Mouse (Mus musculus) adrenal gland, postnatal 10 days (tissue): Measurements from ENCODE around the gene 4930442H23Rik. TPM values are rescaled to one million over a fixed set of nuclear protein-coding genes. Genes with fewer than 3 reads are reported as not detected.
"Not testable (repeated sequence)": the region's sequence is repeated elsewhere in the genome, so short reads cannot be mapped to it uniquely, and the experiment has no call there.

Source experiments
- DNase-seq: peaks from one replicate; pipeline ENCODE4 v3.0.0; 2021; ENCODE audit warnings: mixed read lengths
- total RNA-seq, 2 experiments: library from RNA; stranded (reverse); gene quantifications; 2 replicates each; pipeline ENCODE4 v1.2.3; 2021

The 4930442H23Rik gene
- total RNA-seq, 2 experiments from 2014 or later, result not detected

DNA sequence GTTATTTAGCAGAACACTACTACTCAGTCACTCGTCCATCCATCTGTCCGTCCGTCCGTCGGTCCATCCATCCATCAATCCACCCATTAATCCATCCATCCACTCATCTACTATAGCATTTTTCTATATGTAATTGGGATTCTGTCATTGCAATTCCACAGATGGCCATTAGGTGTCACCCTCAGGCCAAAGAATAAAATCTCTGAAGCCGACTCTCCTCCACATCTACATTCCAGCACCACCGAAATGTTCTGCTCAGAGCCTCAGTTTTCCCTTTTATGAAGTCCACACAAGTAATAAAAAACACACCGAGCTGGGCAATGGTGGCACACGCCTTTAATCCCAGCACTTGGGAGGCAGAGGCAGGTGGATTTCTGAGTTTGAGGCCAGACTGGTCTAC lies 14.6 kb upstream of the 4930442H23Rik start:
- DNase-seq, result peak; percentile 74

DNA sequence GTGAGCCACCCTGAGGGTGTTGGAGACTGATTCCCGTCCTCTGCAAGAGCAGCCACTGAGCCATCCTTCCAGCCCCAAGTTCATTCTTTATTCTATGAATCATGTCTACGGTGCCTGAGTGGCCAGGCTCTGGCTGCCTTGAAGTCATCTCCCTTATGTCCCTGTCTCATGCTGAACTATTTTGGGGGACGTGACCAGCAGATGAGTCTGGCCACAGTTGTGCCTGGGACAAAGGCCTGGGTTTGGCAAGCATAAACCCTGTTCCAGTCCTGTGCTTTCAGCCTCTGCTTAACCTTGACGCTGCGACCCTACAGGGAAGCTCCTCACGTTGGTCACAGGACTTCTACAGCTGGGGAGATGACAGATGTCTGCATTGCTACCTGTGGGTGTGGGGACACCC lies 13.7 kb upstream of the 4930442H23Rik start:
- no peak for DNase-seq

DNA sequence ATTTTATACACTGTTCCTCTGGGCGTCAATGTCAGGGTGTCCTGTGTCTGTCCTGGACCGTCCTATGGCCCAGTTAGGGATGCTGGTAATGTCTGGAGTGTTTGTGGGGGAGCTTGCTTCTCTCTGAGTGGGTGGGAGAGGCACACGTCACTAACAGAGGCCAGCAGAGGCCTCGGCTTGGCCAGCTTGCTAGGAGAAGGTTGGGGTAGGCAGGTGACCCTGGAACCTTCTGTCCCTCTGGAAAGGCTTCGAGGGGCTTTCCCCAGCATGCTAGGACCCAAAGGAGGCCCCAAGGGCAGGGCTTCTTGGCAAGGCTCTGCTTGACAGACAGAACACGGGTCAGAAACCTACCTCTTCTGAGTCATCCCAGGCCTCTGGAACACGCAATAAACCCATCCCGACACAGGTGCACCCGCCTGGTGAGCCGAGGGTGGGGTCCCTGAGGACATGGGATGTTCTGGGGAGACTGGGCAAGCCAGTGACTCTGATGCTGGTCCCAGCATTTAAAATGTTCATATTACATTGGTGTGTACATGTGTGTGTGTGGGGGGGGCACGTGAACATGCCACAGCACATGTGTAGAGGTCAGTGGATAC lies 12.9 kb upstream of the 4930442H23Rik start:
- no peak for DNase-seq

DNA sequence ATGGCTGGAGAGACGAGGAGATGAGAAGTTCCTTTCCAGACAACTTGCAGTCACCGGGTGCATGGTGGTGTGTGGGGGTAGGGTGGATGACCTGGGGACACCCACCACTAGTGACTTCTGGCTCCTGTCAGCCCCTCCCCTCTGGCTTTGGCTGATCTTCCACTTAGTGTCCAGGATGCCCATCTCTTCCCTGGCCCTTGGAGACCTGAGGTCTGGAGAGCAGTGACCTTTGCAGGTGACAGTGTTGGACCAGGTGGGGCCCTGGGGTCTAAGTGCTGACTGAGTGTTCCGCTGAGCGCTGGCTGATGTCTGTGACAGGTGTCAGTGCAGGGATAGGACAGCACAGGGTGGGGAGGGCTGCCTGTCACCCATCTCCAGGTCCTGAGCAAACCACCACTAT lies 11.7 kb upstream of the 4930442H23Rik start:
- DNase-seq, result no peak

DNA sequence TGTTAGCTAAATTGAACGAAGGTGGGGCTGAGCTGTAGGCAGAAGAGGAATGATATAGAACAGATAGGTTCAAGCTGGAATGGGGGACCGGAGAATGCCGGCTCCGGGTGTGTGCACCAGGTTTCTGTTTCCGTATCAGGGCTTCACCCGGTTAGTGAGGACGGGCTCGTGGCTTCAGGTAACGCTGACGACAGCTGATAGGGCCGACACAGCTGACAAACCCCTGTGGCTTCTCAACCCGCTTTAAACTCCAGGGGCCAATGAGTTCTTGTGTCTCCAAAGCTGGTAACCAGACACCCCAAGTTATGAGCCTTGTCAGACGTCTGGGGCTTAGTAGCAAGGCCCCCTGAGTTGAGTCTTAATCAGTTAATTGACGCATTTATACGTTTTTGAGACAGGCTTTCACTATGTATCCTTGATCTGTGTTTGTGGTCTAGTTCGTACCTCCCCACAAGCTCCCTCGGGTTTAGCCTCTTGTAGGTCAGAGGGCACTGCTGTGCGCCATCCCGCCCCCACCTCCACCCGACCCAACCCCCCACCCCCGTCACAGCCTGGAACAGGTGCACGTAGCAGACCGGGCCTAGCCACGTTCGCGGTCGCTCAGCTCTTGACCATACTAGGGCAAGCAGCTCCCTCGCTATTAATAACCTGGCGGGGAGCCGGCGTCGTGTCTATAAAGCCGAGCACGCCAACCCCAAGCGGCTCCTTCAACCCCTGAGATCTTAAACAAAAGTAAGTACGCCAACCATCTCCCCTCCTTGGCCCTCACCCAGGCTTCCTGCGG lies 10.5 kb upstream of the 4930442H23Rik start:
- peak; percentile 56 for DNase-seq

DNA sequence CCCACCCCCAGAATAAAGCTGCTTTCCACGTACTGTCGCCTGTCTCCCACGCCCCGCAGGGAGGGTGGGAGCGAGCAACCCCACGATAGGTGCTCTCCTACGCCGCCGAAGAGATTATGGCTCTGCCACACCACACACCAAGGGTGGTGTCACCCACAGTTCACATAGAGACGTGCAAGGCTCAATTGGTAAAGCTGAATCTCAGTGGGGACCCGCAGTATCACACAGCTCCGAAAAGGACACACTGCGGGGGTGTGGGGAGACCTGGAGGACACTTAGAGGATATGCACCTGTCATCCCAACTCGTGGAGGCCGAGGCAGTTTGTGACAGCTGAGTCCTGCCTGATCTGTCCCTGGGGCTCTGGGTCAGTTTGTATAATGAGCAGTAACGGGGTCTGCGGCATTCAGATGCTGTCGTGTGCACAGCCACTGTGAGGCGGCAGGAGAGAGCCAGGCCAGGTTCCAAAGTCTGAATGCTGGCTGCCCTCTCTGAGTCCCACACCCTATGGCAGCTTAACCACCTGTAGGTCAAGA lies 9.4 kb upstream of the 4930442H23Rik start:
- peak; percentile 37 for DNase-seq

DNA sequence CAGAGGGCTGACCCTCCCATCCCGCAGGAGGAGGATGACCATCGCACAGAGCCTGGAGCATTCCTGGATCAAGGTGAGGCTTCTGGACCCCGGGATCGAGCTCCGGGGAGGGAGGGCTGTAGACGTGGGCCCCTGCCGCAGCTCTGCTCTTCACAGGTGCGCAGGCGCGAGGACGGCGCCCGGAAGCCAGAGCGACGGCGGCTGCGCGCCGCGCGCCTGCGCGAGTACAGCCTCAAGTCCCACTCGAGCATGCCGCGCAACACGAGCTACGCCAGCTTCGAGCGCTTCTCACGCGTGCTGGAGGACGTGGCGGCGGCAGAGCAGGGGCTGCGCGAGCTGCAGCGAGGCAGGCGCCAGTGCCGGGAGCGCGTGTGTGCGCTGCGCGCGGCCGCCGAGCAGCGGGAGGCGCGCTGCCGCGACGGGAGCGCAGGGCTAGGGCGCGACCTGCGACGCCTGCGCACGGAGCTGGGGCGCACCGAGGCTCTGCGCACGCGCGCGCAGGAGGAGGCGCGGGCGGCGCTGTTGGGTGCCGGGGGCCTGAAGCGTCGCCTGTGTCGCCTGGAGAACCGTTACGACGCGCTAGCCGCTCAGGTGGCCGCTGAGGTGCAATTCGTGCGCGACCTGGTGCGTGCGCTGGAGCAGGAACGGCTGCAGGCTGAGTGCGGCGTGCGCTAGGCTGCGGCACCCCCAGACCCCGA lies 8.8 kb upstream of the 4930442H23Rik start:
- DNase-seq, result peak; percentile 89

DNA sequence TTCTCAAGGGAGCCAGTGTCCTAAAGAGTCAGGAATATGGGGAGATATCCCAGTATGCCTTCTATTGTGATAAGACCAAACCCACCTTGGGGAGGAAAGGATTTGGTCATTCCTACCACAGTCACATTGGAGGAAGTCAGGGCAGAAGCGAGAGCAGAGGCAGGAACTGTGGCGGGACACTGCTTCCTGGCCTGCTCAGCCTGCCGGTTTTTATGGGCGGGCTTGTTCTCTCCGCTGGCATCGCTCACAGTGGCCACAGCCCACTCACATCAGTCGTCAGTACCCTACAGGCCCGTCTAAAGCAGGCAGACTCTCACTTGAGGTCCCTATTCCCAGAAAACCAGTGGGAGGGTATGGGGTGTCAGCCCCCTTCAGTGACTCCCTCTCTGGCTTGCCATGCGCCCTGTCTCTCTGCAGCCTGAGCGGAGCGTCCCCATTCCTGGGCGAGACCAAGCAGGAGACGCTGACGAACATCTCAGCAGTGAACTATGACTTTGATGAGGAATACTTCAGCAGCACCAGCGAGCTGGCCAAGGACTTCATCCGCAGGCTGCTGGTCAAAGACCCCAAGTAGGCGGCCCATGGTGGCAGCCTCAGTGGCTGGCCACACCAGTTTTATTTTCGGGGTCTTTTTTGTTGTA lies 7.8 kb upstream of the 4930442H23Rik start:
- peak; percentile 29 for DNase-seq

DNA sequence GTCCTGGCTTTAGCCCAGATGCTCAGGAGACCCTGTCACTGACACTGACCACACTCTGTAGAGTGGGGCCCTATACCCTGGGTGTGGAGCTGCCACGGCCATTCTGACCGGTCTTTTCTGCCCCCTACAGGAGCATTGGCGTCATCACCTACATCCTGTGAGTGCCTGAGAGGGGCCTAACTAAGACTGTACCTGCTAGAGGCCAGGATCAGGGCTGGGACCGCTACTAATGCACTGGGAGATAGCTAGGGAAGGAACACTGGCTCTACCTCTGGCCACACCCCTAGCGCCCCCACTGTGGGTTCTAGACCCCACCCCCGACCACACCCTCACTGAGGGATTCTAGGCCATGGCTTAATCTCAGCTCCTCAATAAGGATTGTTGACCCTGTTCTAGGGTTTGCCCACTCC lies 7.3 kb upstream of the 4930442H23Rik start:
- peak; percentile 23 for DNase-seq

DNA sequence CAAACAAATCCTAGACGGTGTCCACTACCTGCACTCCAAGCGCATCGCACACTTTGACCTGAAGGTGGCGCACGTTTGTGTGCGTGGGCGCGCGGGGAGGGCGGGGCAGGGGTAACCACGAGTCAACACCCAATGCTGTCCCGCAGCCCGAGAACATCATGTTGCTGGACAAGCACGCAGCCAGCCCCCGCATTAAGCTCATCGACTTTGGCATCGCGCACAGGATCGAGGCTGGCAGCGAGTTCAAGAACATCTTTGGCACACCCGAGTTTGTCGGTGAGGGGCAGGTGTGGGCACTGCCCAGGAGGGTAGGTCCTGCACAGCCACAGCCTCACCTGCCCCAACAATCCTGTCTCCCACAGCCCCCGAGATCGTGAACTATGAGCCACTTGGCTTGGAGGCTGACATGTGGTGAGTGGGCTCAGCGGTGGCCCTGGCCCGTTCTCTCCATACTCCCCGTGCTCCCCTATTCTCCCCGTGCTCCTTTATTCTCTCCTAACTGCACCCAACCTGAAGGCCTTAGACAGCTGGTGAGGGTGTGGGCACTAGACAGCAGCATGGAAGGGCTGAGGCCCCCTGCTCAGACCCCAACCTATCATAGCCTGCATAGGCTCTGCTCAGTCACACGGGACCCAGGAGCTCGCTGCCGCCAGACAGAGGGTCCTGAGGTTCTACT lies 6.7 kb upstream of the 4930442H23Rik start:
- DNase-seq, result peak; percentile 38

DNA sequence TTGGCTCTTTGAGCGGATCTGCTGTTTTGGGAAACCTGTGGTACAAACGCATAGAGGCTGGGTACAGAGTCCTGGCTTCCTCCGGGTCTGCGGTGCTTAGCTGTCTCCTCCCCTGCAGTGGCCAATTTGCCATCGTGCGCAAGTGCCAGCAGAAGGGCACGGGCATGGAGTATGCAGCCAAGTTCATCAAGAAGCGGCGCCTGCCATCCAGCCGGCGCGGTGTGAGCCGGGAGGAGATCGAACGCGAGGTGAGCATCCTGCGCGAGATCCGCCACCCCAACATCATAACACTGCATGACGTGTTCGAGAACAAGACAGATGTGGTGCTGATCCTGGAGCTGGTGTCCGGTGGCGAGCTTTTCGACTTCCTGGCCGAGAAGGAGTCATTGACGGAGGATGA lies 6.2 kb upstream of the 4930442H23Rik start:
- no peak for DNase-seq

DNA sequence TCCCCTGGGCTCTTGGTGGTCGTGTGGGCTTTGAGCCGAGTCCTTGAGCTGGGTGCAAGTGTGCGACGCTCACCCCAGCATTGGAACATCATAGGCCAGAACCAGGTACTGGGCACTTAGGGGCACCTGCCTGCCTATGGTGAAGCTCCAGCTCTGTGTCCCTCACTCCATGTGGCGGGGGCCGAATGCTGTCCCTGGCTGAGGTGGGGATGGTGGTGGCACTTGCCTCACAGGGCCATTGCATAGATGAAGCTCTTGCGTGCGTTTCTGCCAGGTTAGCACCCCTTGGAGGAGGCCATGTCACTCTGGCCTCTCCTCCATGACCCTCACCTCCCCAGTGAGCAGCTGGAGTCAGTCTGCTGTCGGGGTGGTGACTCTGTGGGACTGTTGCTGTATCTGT lies 3.5 kb upstream of the 4930442H23Rik start:
- no peak for DNase-seq

DNA sequence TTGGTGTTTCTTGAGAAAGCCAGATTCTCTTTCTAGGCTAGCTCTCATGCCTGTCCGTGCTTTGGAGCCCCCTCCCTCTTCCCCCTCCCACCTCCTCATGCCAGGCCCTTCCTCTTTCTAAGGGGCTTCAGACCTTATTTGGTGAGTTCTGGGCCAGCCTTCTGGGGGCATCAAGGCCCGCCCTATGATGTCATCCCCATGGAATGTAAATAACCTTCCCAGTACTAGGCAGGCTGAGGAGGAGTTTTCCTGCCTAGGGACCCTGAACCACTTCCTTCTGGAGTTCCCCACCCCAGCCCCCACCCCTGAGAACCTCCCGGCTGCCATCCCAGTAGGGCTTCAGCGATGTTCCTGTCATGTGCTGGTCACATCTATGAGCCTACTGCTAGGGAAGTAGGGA lies 1.1 kb upstream of the 4930442H23Rik start:
- no peak for DNase-seq

DNA sequence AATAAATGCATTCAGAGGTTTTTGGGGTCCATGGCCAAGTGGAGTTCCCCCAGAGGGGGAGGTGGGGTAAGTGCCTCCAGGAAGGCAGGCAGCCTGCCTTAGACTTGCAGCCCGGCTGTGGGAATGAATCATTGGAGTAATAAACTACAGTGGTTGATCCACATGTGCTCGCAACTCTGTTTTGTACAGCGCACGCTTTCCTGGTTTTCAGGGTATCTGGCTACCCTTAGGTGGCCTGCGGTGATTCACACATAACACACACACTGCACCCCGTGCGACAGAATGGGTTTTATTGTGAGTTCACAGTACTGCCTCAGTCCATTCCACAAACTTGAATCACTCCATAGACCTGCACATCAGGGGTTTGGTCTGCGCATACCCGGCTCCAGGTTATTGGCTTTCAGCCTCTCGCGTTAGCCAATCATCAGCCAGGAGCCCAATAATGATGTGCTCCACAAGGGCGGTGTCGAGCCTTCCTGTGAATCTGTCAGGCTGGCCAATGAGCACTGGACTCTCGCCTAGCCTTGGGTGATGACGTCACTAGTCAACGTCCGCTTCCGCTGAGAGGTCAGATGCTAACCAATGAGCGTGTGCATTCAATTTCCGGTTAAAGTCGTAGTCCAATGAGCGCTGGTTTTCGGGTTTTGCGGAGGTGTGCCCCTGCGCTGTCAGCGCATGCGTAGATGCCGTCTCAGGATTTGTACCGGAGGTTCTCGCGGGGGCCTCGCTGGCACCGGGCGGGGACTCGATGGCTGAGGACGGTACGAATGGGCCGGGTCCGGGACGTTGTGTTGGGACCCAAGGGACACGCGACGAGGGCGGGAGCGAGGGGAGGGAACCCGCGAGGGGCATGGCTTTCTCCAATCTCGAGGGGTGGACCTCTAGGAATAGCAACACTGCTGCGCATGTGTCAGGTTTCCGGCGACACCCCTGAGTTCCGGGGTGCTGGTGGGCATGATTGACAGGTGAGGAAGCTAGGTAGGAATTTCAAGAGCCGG lies 1.0 kb downstream of the 4930442H23Rik start, which contains the start of gene Dapk3:
Gene Dapk3 (plus strand): TSS at position 670 of the 998 bp plus-strand sequence.
- peak; percentile 96 for DNase-seq

DNA sequence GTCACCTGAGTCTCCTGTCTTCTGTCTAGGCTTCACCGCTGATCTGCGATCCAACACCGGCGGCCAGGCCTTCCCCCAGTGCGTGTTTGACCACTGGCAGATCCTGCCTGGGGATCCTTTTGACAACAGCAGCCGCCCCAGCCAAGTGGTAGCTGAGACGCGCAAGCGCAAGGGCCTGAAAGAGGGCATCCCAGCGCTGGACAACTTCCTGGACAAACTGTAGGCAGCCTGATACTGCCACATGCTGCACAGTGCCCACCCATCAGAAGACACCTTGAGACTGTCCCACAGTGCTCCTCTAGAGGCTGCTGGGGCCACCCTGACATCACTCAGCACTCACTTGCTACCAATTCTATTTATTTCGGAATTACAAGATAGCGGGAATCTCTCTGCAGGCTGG lies 1.8 kb downstream of the 4930442H23Rik start:
- DNase-seq, result not testable (repeated sequence)

DNA sequence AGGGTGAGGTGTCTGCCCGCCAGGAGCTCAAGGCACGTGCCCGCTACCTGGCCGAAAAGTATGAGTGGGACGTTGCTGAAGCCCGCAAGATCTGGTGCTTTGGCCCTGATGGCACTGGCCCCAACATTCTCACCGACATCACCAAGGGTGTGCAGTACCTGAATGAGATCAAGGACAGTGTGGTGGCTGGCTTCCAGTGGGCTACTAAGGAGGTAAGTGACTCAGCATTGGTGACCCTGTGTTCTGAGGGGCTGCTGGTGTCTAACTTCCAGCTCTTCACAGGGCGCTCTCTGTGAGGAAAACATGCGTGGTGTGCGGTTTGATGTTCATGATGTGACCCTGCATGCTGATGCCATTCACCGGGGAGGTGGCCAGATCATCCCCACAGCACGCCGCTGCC lies 2.7 kb downstream of the 4930442H23Rik start:
- DNase-seq, result no peak

DNA sequence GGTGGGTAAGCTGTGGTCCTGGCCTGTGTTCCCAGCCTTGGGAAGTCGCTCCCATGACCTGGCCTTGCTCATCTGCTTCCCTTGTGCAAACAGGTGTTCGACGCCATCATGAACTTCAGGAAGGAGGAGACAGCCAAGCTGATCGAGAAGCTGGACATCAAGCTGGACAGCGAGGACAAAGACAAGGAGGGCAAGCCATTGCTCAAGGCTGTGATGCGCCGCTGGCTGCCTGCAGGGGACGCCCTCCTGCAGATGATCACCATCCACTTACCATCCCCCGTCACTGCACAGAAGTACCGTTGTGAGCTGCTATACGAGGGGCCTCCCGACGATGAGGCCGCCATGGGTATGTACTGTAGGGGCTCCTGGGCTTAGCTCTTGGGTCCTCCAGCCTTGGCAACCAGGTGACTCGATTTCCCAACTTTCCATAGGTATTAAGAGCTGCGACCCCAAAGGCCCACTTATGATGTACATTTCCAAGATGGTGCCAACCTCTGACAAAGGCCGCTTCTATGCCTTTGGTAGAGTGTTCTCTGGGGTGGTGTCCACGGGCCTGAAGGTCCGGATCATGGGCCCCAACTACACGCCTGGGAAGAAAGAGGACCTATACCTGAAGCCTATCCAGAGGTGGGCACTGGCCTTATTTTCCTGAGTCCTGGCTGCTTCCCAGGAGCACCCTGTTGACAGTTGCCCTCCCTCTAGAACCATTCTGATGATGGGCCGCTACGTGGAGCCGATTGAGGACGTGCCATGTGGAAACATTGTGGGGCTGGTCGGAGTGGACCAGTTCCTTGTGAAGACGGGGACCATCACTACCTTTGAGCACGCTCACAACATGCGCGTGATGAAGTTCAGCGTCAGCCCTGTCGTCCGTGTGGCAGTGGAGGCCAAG lies 4.0 kb downstream of the 4930442H23Rik start:
- DNase-seq, result no peak

DNA sequence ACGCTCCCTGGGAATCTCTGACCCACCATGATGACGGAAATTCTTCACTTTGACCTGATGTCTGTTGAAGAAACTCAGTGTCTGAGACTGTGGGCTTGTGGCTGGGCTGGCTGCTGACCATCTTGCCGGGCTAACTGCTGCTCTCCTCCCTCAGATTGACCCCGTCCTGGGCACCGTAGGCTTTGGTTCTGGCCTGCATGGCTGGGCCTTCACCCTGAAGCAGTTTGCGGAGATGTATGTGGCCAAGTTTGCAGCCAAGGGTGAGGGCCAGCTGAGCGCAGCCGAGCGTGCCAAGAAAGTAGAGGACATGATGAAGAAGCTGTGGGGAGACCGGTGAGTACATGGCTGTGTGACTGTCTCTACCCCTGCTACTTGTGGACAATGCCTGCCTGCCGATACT lies 4.7 kb downstream of the 4930442H23Rik start:
- DNase-seq, result no peak

DNA sequence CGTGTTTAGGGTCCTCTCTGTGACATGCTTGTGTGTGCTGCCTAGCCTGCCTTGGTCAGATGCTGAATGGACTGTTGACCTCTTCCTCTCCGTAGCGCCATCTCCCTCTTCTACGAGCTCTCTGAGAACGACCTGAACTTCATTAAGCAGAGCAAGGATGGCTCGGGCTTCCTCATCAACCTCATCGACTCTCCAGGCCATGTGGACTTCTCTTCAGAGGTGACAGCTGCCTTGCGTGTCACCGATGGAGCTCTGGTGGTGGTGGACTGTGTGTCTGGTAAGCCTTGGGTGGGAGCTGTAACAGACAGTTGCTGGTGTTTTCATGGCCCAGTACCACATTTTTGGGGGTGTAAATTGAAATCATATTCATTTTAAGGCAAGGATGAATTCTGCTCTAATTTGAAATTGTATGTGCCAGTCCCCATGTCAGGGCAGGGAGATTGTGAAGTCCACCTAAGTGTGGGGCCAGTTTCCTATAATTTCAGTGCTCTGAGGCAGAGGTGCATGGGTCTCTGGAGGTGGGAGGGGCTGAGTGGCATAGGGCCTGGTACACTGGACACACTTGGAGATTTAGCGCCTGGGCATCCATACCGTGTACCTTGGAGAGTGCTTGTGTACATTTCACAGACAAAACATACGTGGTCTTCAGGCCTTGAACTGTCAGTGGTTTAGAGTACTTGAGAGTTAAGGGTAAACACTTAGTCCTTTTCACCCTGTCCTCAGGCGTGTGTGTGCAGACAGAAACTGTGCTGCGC lies 5.5 kb downstream of the 4930442H23Rik start:
- no peak for DNase-seq
